8 mouse cellular contexts compared by ENCODE assay signal in the genomic region with DNA sequence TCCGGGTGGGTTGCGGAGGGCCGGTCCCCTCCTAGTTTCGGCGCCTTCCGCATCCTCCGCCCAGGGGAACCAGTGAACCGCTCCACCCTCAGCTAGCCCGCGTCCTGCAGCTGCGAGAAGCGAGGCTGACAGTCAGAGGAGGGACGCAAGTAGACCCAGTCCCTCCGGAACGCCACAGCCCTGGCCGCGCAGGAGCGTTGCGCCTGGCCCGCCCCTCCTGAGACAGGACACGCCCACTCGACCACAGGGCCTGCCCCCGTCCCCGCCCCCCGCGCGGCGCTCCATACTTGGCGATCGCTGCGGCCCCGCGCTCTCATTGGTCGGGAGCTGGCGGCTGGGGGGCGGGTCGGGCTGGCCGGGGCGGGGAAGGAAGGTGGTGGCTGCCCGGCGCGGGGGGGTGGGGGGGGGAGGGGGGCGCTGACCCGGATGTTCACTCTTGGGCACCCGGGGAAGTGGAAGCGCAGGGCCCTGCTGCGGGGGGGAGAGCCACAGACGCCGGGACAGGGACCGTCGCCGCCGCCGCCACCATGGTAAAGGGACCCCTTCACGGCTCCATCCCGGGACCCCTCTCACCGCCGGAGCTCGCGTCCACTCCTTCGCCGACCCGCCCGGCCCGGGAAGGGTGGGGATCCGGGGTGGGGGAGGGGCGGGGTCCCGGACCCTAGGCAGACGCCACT. TPM values are rescaled to one million over a fixed set of nuclear protein-coding genes. Genes with fewer than 3 reads are reported as not detected.
DNase-seq lines count a peak whose midpoint lies in the region; ATAC-seq and TF ChIP-seq lines count a peak whose summit lies in the region.

A gene (plus strand): TSS at position 401 of the 677 bp plus-strand sequence.

- DNase-seq in MEL-GATA-1-ER (ENCODE audit: extremely low read depth, low read depth) = peak; percentile 76
- peak; percentile 92 for DNase-seq in cerebellum, adult 8-10 months
- peak; percentile 98 for DNase-seq in hindbrain, embryonic 10.5 days (ENCODE audit: low spot score)
- peak; percentile 97 for DNase-seq in layer of hippocampus, adult 9-11 months
- DNase-seq in lung, postnatal 0 days (ENCODE audit: low spot score) = peak; percentile 98
- DNase-seq in ovary, postnatal 14 days (ENCODE audit: low spot score) = peak; percentile 92
- DNase-seq in thymus, postnatal 14 days = peak; percentile 98

- peaks cover 53% of the 10 kb centered on the region for H3K4me1 ChIP-seq in hindbrain, embryonic 10.5 days (replicated peaks)
- H3K4me1 ChIP-seq in lung, postnatal 0 days (ENCODE audit: insufficient read depth, low read depth, low read length) = peaks cover 35% of the 10 kb centered on the region; the same call in 1 of the 2 replicates

- H3K27ac ChIP-seq in hindbrain, embryonic 10.5 days = peak within 1 kb of the TSS; percentile 98
- H3K27ac ChIP-seq in lung, postnatal 0 days (ENCODE audit: low read length) = peak within 1 kb of the TSS; percentile 95

- peak; percentile 5; the same call in 1 of the 2 replicates for TF ChIP-seq CTCF in lung, postnatal 0 days (IDR thresholded peaks at IDR 0.05)

- no peaks in the 10 kb centered on the region for H3K36me3 ChIP-seq in hindbrain, embryonic 10.5 days
- H3K36me3 ChIP-seq in lung, postnatal 0 days (ENCODE audit: insufficient read depth, low read length) = no peaks in the 10 kb centered on the region

- peak within 1 kb of the TSS; percentile 94 for H3K4me2 ChIP-seq in lung, postnatal 0 days (replicated peaks; ENCODE audit: low read depth, low read length)

- H3K9ac ChIP-seq in lung, postnatal 0 days (replicated peaks; ENCODE audit: low read depth) = peak within 1 kb of the TSS; percentile 96

- WGBS in hindbrain, embryonic 10.5 days = under 1% methylated on average over 60 of the region's 69 CpGs
- under 1% methylated on average over 38 of the region's 69 CpGs for WGBS in lung, postnatal 0 days

- TF ChIP-seq EP300 in lung, postnatal 0 days (IDR thresholded peaks at IDR 0.05) = no peak

- ATAC-seq in frontal cortex, adult (ENCODE audit: low TSS enrichment) = peak; percentile 94
- peak; percentile 95 for ATAC-seq in lung, postnatal 0 days

- H3K9me3 ChIP-seq in hindbrain, embryonic 10.5 days = no peaks in the 10 kb centered on the region
- H3K9me3 ChIP-seq in lung, postnatal 0 days (ENCODE audit: low read length) = no peaks in the 10 kb centered on the region

- H3K27me3 ChIP-seq in hindbrain, embryonic 10.5 days (ENCODE audit: insufficient read depth, poor library complexity, severe bottlenecking) = no peaks in the 10 kb centered on the region
- H3K27me3 ChIP-seq in lung, postnatal 0 days (replicated peaks; ENCODE audit: insufficient read depth, low read length) = no peaks in the 10 kb centered on the region

- peak within 1 kb of the TSS; percentile 88 for H3K4me3 ChIP-seq in hindbrain, embryonic 10.5 days
- H3K4me3 ChIP-seq in lung, postnatal 0 days (ENCODE audit: low read depth, low read length) = peak within 1 kb of the TSS; percentile 98

RNA-seq across cellular contexts. Expression of the gene that starts here (rescaled TPM):
- 331 and 370 TPM in 2 replicates for polyA plus RNA-seq in hindbrain, embryonic 10.5 days (2016; fragmentation: Nextera tagmentation; extraction: Ambion mirVana)
- polyA plus RNA-seq in lung, postnatal 0 days (2015; fragmentation: Nextera tagmentation; extraction: Ambion mirVana) = 401 and 408 TPM in 2 replicates

Comparison
In these comparisons a context has a peak if more than half of its experiments do, and no peak if none do; other contexts are left out.
1. Peak in every context shown above with its lines: DNase-seq, ATAC-seq, H3K4me3 ChIP-seq and H3K27ac ChIP-seq.